ENCODE assay signal across 8 mouse cellular contexts in the genomic region with DNA sequence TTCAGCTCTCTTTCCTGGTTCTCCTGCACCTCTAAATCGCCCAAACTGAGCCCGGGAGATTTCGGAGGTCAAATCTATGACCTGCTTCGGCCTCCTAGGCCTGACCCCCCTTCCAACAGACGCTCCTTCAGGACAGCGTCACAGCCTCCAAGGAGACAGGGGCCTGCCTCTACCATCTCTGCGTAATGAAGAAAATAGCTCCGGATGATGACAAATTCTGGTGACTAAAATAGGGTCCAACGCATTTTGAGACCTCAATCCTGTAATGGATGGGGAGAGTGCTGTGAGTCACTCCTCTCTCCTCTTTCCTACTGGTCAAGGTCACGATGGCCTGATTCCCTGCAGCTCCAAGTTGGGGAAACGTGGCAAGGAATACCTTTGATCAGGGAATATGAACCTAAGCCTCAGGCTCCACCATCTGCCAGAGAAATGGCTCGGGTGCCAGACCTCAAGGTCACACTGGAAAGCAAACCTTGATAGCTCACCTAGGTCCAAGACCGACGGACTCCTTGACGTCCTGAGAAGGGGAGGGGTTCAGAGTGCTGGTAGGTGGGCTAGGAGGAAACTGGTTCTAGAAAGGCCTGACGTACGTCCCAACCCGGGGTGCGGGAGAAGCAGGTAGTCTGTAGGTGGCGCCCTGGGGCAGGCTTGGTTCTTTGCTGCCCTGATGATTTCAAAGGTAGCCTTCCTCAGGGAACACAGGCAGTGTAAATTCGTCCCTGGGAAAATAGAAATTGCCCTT. TPM values are rescaled to one million over a fixed set of nuclear protein-coding genes. Genes with fewer than 3 reads are reported as not detected.
DNase-seq lines count a peak whose midpoint lies in the region; ATAC-seq lines count a peak whose summit lies in the region.

No protein-coding gene starts in this region.

- WGBS in intestine, embryonic 15.5 days: 6% methylated on average over 21 of the region's 21 CpGs

- intact Hi-C loops in left cerebral cortex, postnatal 14 days (cut with DNase I): no loop called here

- DNase-seq in adrenal gland, adult 2 months: peak; percentile 94
- DNase-seq in embryo, embryonic 11 days: peak; percentile 82
- DNase-seq in gastrocnemius, postnatal 25 days: peak; percentile 72
- peak; percentile 87 to 91 for DNase-seq in left cerebral cortex, postnatal 14 days (ENCODE audit: low spot score in 2 of 2)
- peak; percentile 84 for DNase-seq in right cerebral cortex, postnatal 25 days
- DNase-seq in yolk sac, embryonic 10.5 days (ENCODE audit: low spot score): peak; percentile 88

- peak overlapping the region; percentile 54 for H3K9ac ChIP-seq in intestine, embryonic 15.5 days

- ATAC-seq in intestine, embryonic 15.5 days: peak; percentile 68
- ATAC-seq in megakaryocyte-erythroid progenitor cell, adult 5-6 weeks (replicated peaks; ENCODE audit: low FRiP score, low TSS enrichment, poor library complexity, severe bottlenecking): peak; percentile 75

- peak overlapping the region; percentile 83 for H3K4me3 ChIP-seq in intestine, embryonic 15.5 days (replicated peaks)

- peak overlapping the region; percentile 81 for H3K27ac ChIP-seq in intestine, embryonic 15.5 days

- H3K9me3 ChIP-seq in intestine, embryonic 15.5 days: no peaks in the 10 kb centered on the region

- no peaks in the 10 kb centered on the region for H3K36me3 ChIP-seq in intestine, embryonic 15.5 days

- peaks cover 4% of the 10 kb centered on the region; the same call in 1 of the 2 replicates for H3K4me1 ChIP-seq in intestine, embryonic 15.5 days (replicated peaks)

- no peaks in the 10 kb centered on the region for H3K27me3 ChIP-seq in intestine, embryonic 15.5 days (replicated peaks)

- H3K4me2 ChIP-seq in intestine, embryonic 15.5 days (replicated peaks): peak overlapping the region; percentile 88

RNA-seq across cellular contexts. Expression of gene Pex5, which starts 0.7 kb away (rescaled TPM):
- total RNA-seq in adrenal gland, adult 2 months (2021): 10 to 100 TPM; 71.0 to 99.9 TPM
- polyA plus RNA-seq in adrenal gland, adult 2 months (2012; rRNA removed): 44.9 and 47.5 TPM in 2 replicates
- total RNA-seq in gastrocnemius, postnatal 25 days (2021): 10 to 100 TPM; 24.6 to 29.0 TPM
- 41.3 and 41.8 TPM in 2 replicates for polyA plus RNA-seq in intestine, embryonic 15.5 days (2015; fragmentation: Nextera tagmentation; extraction: Ambion mirVana)
- 10 to 100 TPM; 78.8 to 80.2 TPM for total RNA-seq in left cerebral cortex, postnatal 14 days (2021)
- total RNA-seq in megakaryocyte-erythroid progenitor cell, adult 5-6 weeks (2014; fragmentation: Nextera tagmentation): 38.9 and 54.0 TPM in 2 replicates
- total RNA-seq in megakaryocyte-erythroid progenitor cell, adult 5-6 weeks (2017): 25.7 and 33.0 TPM in 2 replicates

RNA-seq across cellular contexts. Expression of gene Clstn3, which starts 49.1 kb away (rescaled TPM):
- total RNA-seq in adrenal gland, adult 2 months (2021): 100 to 1,000 TPM in 1 of 2 experiments, 10 to 100 TPM in 1; 91.8 to 146 TPM
- polyA plus RNA-seq in adrenal gland, adult 2 months (2012; rRNA removed): 62.4 and 91.3 TPM in 2 replicates
- under 1 TPM; 0.59 to 0.61 TPM for total RNA-seq in gastrocnemius, postnatal 25 days (2021)
- polyA plus RNA-seq in intestine, embryonic 15.5 days (2015; fragmentation: Nextera tagmentation; extraction: Ambion mirVana): 4.7 and 5.4 TPM in 2 replicates
- 100 to 1,000 TPM; 371 to 377 TPM for total RNA-seq in left cerebral cortex, postnatal 14 days (2021)
- total RNA-seq in megakaryocyte-erythroid progenitor cell, adult 5-6 weeks (2014; fragmentation: Nextera tagmentation): 11.5 and 18.4 TPM in 2 replicates
- 7.5 and 19.9 TPM in 2 replicates for total RNA-seq in megakaryocyte-erythroid progenitor cell, adult 5-6 weeks (2017)

Comparison
In these comparisons a context has a peak if more than half of its experiments do, and no peak if none do; other contexts are left out.
1. Peak in every context shown above with its lines: DNase-seq, ATAC-seq, H3K4me3 ChIP-seq and H3K27ac ChIP-seq.
2. RNA of gene Clstn3, which starts 49.1 kb away (total RNA-seq): 371 to 377 TPM in left cerebral cortex, postnatal 14 days, 91.8 to 146 TPM in adrenal gland, adult 2 months and 7.5 to 19.9 TPM in megakaryocyte-erythroid progenitor cell, adult 5-6 weeks; 0.59 to 0.61 TPM in gastrocnemius, postnatal 25 days; every median in the first group is over 4 times any median in the second.